Mouse (Mus musculus): Measurements from ENCODE around the gene Cenpf.

GRCm38 (mm10) chr1:189707419-189707818 is 19.5 kb upstream of the Cenpf start:
- TF ChIP-seq CTCF (IDR thresholded peaks at IDR 0.05; ENCODE audit: control insufficient read depth, insufficient read depth, insufficient read length) (no peak), MYOG (IDR thresholded peaks at IDR 0.05; ENCODE audit: control insufficient read depth, extremely low read depth, insufficient read length) (no peak), USF1 (IDR thresholded peaks at IDR 0.05; ENCODE audit: low read depth) (no peak), MAX (IDR thresholded peaks at IDR 0.05) (no peak), MYOD1 (IDR thresholded peaks at IDR 0.05; ENCODE audit: control insufficient read depth, insufficient read length, low read depth) (no peak)

Measured in C2C12 (cell line).